Mouse (Mus musculus) limb, embryonic 12.5 days (tissue): ENCODE results near the gene Nudt7. TPM values are rescaled to one million over a fixed set of nuclear protein-coding genes. Genes with fewer than 3 reads are reported as not detected.

Source experiments
- ATAC-seq: fragments of 200-750 bp; cut with Nextera tagmentation; 2 replicates; pipeline ENCODE4 v1.8.0; 2017; ENCODE audit warnings: low read depth, moderate TSS enrichment; ENCODE audit not compliant: insufficient number of reproducible peaks, insufficient read depth, low FRiP score, low TSS enrichment
- H3K27ac ChIP-seq: fragments of 300-500 bp; sonication (generic); 2 replicates; pipeline ENCODE4 v1.5.1; 2016; ENCODE audit warnings: mild to moderate bottlenecking, moderate library complexity
- H3K27me3 ChIP-seq: fragments of 300-500 bp; sonication (generic); 2 replicates; pipeline ENCODE4 v1.6.1; 2016; ENCODE audit warnings: mild to moderate bottlenecking, moderate library complexity
- H3K36me3 ChIP-seq: fragments of 300-500 bp; sonication (generic); 2 replicates; pipeline ENCODE4 v1.6.1; 2016; ENCODE audit warnings: mild to moderate bottlenecking, moderate library complexity
- H3K4me1 ChIP-seq: fragments of 300-500 bp; sonication (generic); replicated peaks from 2 replicates; pipeline ENCODE4 v1.6.1; 2016
- H3K4me2 ChIP-seq: fragments of 300-500 bp; sonication (generic); 2 replicates; pipeline ENCODE4 v1.6.1; 2016; ENCODE audit warnings: mild to moderate bottlenecking, moderate library complexity
- H3K4me3 ChIP-seq: fragments of 300-500 bp; sonication (generic); replicated peaks from 2 replicates; pipeline ENCODE4 v1.5.1; 2016; ENCODE audit warnings: mild to moderate bottlenecking
- H3K9ac ChIP-seq: fragments of 300-500 bp; sonication (generic); replicated peaks from 2 replicates; pipeline ENCODE4 v1.6.1; 2016; ENCODE audit warnings: mild to moderate bottlenecking, moderate library complexity
- H3K9me3 ChIP-seq: fragments of 300-500 bp; sonication (generic); 2 replicates; pipeline ENCODE4 v1.6.1; 2016; ENCODE audit warnings: mild to moderate bottlenecking, moderate library complexity
- WGBS: fragments of 180-500 bp; shearing (Covaris S2); methylation state at CpG from one replicate; pipeline ENCODE4 v1.1.7; 2016; 5-methylcytosine and 5-hydroxymethylcytosine counted together
- polyA plus RNA-seq: library from polyadenylated mRNA; unstranded; fragments of >200 nt; fragmentation: Nextera tagmentation; extraction: Ambion mirVana; gene quantifications from 2 replicates; pipeline ENCODE4 v1.2.1, GENCODE M21; 2016

Nudt7 gene
- polyA plus RNA-seq, 1 experiment from 2014 or later = 14.8 TPM

DNA sequence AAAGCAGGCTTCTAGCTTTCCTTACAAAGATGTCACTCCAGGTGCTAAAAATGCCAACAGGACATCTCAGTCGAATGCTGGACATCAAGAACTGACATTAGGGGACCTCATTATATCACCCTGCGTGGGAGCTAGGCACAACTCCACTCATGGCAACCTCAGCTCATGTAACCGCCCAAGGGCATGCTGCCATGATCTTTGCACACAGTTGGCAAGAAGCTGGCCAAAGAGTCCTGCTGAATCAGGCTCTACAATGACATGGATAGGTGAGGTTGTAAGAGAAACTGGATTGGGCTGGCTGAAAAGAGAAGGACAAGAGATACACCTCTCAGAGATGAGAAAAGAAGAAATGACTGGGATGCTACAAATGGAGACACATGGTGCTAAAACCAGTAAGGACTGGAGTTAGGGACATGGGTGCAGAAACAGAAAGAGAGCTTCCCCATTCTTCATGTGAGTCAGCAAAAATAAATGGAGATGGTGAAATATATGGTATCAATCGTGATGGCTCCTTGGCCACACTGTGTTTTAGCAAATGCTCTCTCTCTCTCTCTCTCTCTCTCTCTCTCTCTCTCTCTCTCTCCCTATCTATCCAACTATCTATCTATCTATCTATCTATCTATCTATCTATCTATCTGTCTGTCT is 10.4 kb downstream of the Nudt7 start:
- ATAC-seq = no peak
- no peak overlapping the region for H3K9ac ChIP-seq
- H3K9me3 ChIP-seq = no peaks in the 10 kb centered on the region
- H3K4me3 ChIP-seq = no peak overlapping the region
- H3K4me1 ChIP-seq = no peaks in the 10 kb centered on the region
- WGBS = 76% methylated on average over 4 of the region's 4 CpGs
- no peak overlapping the region for H3K4me2 ChIP-seq
- peaks cover 4% of the 10 kb centered on the region; the same call in 1 of the 2 replicates for H3K36me3 ChIP-seq
- no peak overlapping the region for H3K27ac ChIP-seq
- H3K27me3 ChIP-seq = no peaks in the 10 kb centered on the region

DNA sequence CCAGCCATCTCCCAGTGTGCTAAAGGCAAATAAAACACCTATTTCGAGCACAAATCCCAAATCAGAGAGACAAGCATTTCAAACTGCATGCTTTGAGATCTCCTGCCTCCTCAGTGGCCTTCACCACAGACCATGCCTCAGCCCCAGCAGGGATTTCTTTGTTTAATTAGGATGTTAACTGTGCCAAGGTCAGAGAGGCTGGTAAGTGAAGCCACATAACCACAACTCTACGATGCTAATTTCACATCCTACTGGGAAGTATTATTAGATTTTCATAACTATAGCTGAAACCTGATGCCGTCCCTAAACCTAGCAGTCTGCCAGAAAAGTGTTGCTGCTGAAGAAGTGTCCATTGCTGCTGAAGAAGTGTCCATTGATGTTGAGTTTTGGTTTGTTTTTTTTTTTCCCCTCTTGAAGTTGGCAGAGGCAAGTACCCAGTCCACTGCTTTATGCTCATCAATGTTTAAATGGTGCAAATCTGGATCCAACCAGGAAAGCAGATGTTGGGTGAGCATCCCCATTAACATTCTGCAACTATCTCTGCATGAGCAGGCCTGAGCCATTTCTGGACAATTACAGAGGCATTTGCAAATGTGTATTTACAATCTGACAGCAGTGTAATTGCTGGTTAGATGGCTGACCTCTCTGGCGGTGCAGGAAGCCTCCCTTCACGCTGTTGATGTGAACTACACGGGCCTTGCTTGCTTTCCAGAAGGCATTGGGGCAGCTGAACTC is 20.1 kb downstream of the Nudt7 start:
- H3K4me3 ChIP-seq = no peak overlapping the region
- no peaks in the 10 kb centered on the region for H3K9me3 ChIP-seq
- no peak overlapping the region for H3K4me2 ChIP-seq
- peaks cover 11% of the 10 kb centered on the region; the same call in 1 of the 2 replicates for H3K4me1 ChIP-seq
- H3K27me3 ChIP-seq = no peaks in the 10 kb centered on the region
- no peaks in the 10 kb centered on the region for H3K36me3 ChIP-seq
- H3K9ac ChIP-seq = no peak overlapping the region
- 0 out of 2 replicates have a peak overlapping the region, but pooled peaks have one; percentile 37 for H3K27ac ChIP-seq
- ATAC-seq = no peak
- WGBS = 50% methylated on average over 6 of the region's 6 CpGs

DNA sequence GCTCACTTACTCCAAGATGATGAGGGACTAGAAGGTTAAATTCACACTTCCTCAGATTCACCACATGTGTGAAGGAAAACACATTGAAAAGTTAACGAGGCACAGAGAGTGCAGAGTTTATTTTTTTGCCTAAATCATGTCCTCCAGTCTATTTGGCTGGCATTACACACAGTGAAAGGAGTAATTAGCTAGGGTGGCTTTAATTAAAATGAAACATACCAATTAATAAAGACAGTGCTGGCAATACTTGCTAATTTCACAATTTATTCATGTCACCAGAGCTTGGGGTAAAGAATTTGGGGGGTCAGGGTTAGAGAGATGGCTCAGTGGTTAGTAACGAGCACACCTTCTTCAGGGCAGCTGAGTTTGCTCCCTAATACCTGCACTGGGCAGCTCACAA is 25.2 kb downstream of the Nudt7 start:
- no peak for ATAC-seq
- H3K4me2 ChIP-seq = no peak overlapping the region
- no peaks in the 10 kb centered on the region for H3K9me3 ChIP-seq
- H3K27ac ChIP-seq = no peak overlapping the region
- H3K4me3 ChIP-seq = no peak overlapping the region
- 49% methylated on average over 2 of the region's 2 CpGs for WGBS
- no peaks in the 10 kb centered on the region for H3K36me3 ChIP-seq
- H3K27me3 ChIP-seq = no peaks in the 10 kb centered on the region
- H3K9ac ChIP-seq = no peak overlapping the region
- H3K4me1 ChIP-seq = peaks cover 4% of the 10 kb centered on the region; the same call in 1 of the 2 replicates

DNA sequence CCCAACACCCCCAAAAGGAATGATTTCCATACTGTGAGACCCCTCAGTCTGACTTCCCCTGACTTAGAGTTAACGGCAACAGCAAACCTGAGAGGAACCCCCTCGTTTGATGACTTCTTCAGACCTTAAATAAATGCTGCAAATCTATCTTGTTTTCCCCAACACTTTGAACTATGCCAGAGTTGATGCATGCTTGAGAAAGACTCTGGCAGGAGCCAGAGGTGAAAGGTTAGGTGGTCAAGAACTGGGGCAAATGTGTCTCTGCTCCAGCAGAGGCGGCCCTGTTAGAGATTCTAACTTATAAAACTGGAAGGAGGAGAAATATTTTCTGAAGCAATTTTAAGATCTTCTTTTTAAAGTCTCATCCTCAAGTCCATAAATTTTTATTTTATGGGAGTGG is 26.3 kb downstream of the Nudt7 start:
- Histone ChIP-seq H3K9me3 (no peaks in the 10 kb centered on the region), H3K4me2 (no peak overlapping the region)
- WGBS = 61% methylated on average over 3 of the region's 3 CpGs

DNA sequence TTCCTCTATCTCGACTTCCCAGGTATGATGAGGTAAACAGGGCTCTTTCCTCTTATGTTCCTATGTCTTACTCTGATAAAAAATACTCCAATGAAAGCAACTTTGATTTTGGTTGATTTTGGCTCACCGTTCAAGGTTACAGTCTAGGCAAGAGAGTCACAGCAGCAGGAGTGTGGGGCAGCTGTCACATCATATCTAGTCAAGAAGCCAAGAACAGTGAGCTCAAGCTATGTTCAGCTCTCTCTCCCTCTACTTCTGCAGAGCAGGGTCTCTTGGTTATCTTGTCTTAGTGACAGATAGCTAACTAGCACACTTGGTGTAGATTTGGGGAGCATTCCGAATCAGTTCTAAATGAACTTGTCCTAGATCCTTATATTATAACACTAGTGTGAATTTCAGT is 30.5 kb downstream of the Nudt7 start:
- 86% methylated on average over 3 of the region's 3 CpGs for WGBS
- no peak overlapping the region for H3K27ac ChIP-seq
- ATAC-seq = no peak

More for the DNA sequence above, 26.3 kb downstream of the Nudt7 start:
- H3K4me3 ChIP-seq = no peak overlapping the region
- H3K4me1 ChIP-seq = no peaks in the 10 kb centered on the region; the same call in 1 of the 2 replicates
- H3K9ac ChIP-seq = no peak overlapping the region
- no peak for ATAC-seq
- no peak overlapping the region for H3K27ac ChIP-seq
- H3K27me3 ChIP-seq = no peaks in the 10 kb centered on the region
- no peaks in the 10 kb centered on the region for H3K36me3 ChIP-seq

DNA sequence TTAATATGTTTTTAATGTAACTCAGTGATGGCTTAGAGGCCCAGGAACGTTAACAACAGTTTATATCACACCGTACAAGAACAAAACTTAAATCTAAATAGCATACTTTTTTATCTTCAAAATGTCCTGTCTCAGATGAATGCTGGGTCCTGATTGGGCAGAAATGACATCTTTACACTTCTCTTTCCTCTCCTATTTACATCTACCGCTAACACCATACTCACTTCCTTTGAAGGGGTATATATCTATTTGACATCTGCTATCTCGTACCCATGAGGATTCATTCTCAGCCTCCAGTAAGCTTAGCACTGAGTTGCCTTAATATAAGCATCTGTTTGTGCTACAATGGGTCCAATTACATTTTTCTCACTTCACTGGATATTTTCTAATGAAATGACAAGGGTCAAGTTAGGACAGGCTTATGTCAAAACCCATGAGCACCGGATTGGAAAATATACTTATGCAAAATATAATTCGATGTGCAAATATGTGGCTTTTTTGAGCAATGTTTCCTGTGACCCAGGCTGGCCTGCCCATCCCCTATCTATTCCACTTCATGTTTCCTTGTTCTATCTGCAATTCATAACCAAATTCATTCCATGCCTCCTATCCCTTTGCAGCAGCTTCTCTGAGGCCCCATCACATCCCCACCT is 31.2 kb downstream of the Nudt7 start:
- Histone ChIP-seq H3K4me3 (no peak overlapping the region), H3K4me2 (no peak overlapping the region), H3K27me3 (no peaks in the 10 kb centered on the region), H3K27ac (no peak overlapping the region), H3K36me3 (no peaks in the 10 kb centered on the region), H3K9ac (no peak overlapping the region), H3K4me1 (no peaks in the 10 kb centered on the region), H3K9me3 (no peaks in the 10 kb centered on the region)
- 89% methylated on average over 6 of the region's 6 CpGs for WGBS
- no peak for ATAC-seq

More for the DNA sequence above, 30.5 kb downstream of the Nudt7 start:
- Histone ChIP-seq H3K9ac (no peak overlapping the region), H3K4me3 (no peak overlapping the region), H3K36me3 (no peaks in the 10 kb centered on the region), H3K9me3 (no peaks in the 10 kb centered on the region), H3K27me3 (no peaks in the 10 kb centered on the region), H3K4me2 (no peak overlapping the region), H3K4me1 (no peaks in the 10 kb centered on the region)

DNA sequence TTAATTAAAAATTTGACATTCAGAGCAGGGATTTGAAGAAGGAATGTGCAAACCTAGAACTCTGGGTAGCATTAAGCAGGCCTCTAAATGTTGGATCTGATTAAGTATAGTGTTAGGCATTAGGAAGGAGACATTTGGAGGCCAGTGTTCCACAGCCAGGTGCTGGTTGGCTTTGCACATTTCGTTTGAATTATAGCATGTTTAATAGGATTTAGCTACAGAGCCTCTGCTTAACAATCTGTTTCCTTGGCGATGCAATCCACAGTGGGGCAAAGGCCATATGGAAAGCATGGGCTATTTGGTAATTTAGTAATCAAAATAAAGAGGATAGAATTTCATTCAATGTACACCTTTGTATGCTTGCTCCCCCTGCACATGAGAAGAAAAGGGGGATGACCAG is 32.4 kb downstream of the Nudt7 start:
- no peak overlapping the region for H3K4me2 ChIP-seq
- H3K4me3 ChIP-seq = no peak overlapping the region
- H3K4me1 ChIP-seq = no peaks in the 10 kb centered on the region
- H3K9ac ChIP-seq = no peak overlapping the region
- no peaks in the 10 kb centered on the region for H3K27me3 ChIP-seq
- no peaks in the 10 kb centered on the region for H3K36me3 ChIP-seq
- 21% methylated on average over 2 of the region's 2 CpGs for WGBS
- no peak for ATAC-seq
- no peak overlapping the region for H3K27ac ChIP-seq
- H3K9me3 ChIP-seq = no peaks in the 10 kb centered on the region

DNA sequence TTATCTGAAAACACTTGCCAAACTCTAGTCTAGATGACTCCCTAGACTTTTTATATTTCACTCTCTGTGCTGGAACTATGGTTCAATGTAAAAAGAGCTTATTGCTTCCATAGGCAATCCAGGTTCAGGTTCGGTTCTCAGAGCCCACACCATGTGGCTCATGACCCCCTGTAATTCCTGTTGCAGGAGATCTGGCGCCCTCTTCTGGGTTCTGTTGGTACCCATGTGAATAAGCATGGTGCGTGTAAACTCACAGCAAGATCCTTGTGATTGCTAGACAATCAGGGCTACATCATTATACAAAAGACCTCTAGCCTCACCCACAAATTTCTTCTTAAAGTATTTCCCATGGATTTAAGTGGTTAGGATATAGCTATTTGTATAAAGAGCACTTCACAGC is 43.4 kb downstream of the Nudt7 start:
- no peak for ATAC-seq
- Histone ChIP-seq H3K9ac (no peak overlapping the region), H3K4me1 (no peaks in the 10 kb centered on the region), H3K4me2 (no peak overlapping the region), H3K27ac (no peak overlapping the region), H3K4me3 (no peak overlapping the region), H3K27me3 (no peaks in the 10 kb centered on the region), H3K9me3 (no peaks in the 10 kb centered on the region), H3K36me3 (no peaks in the 10 kb centered on the region)
- 65% methylated on average over 3 of the region's 3 CpGs for WGBS

DNA sequence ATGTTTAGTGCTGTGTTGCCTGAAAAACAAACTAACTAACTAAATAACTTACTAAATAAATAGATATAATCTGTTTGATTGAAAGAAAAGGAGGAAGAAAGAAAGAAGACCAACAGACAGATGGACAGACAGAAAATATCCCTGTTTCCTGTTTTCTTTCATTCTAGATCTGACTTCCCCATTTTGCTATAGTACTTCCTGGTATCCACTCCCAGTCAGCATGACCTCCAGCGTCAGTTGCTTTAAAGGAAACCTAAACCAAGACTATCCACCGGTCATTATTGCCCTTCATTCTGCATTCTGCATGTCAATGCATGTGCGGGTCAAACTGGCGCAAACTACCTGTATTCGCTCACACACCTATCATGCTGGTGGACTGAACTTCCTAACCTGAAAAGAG is 60.0 kb downstream of the Nudt7 start:
- no peaks in the 10 kb centered on the region for H3K4me1 ChIP-seq
- H3K27me3 ChIP-seq = no peaks in the 10 kb centered on the region
- WGBS = 88% methylated on average over 5 of the region's 5 CpGs
- no peak overlapping the region for H3K27ac ChIP-seq
- no peak overlapping the region for H3K9ac ChIP-seq
- ATAC-seq = no peak
- H3K4me3 ChIP-seq = no peak overlapping the region
- no peak overlapping the region for H3K4me2 ChIP-seq
- no peaks in the 10 kb centered on the region for H3K9me3 ChIP-seq
- H3K36me3 ChIP-seq = no peaks in the 10 kb centered on the region

DNA sequence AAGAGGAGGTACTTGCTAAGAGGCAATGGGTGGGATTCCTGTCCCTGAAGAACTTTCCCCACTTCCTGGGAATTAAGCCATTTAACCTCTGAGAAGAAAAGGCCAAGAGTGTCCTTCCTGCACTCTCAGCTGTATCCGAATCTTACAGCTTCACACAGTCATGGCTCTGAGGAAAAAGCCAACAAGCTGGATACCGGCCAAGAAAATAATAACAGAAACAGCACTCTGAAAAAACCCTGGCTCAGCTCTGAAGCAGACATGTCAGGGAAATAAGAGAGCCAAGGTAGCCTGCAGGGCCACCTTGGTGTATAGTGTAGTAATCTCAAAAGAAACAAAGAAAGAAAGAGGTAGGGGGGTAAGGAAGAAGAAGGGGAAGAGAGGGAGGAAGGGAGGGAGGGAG is 65.6 kb downstream of the Nudt7 start:
- ATAC-seq = no peak
- H3K9ac ChIP-seq = no peak overlapping the region
- 49% methylated on average over 2 of the region's 2 CpGs for WGBS

More for the DNA sequence above, 65.6 kb downstream of the Nudt7 start:
- no peak overlapping the region for H3K4me3 ChIP-seq
- H3K36me3 ChIP-seq = no peaks in the 10 kb centered on the region
- no peaks in the 10 kb centered on the region for H3K9me3 ChIP-seq
- no peak overlapping the region for H3K27ac ChIP-seq
- no peaks in the 10 kb centered on the region for H3K4me1 ChIP-seq
- H3K4me2 ChIP-seq = no peak overlapping the region
- peaks cover 15% of the 10 kb centered on the region for H3K27me3 ChIP-seq
